Comparison of ENCODE assay signal across 22 mouse cellular contexts in the genomic region with DNA sequence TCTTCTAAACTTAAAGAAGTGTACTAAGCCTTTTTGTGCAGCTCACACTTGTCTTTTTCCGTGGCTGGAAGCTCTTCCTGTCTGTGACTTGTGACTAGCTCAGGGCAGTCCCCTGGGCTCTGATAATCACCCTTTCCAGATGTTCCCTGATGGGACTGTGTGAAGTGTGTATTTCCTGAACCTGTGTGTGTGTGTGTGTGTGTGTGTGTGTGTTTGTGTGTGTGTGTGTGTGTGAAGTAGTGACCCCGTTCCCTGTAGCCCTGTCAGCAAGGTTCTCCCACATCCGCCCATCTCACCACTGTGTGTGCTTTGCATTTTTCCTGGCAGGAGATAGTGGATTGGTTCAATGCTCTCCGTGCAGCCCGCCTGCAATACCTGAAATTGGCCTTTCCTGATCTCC. TPM values are rescaled to one million over a fixed set of nuclear protein-coding genes. Genes with fewer than 3 reads are reported as not detected.
DNase-seq lines count a peak whose midpoint lies in the region; ATAC-seq and TF ChIP-seq lines count a peak whose summit lies in the region.
"Had no signal": no experiment of that assay in that cellular context is flagged by ENCODE, and none has a peak within 500 bp of the region (broad histone marks: within the 10 kb centered on the region; RNA-seq: fewer than 3 reads in every experiment).

No protein-coding gene starts in this region.

- H3K27me3 ChIP-seq in heart, adult 2 months (ENCODE audit: control insufficient read depth, insufficient read depth, low read length) = no peaks in the 10 kb centered on the region
- no peaks in the 10 kb centered on the region for H3K27me3 ChIP-seq in heart, embryonic 11.5 days (ENCODE audit: control insufficient read depth, insufficient read depth, low read length)
- H3K27me3 ChIP-seq in liver, adult 2 months (ENCODE audit: control insufficient read depth, insufficient read depth, low read length) = no peaks in the 10 kb centered on the region
- peaks cover 5% of the 10 kb centered on the region; the same call in 1 of the 2 replicates for H3K27me3 ChIP-seq in liver, embryonic 12.5 days (replicated peaks)
- H3K27me3 ChIP-seq in CH12.LX (replicated peaks) = no peaks in the 10 kb centered on the region
- H3K27me3 ChIP-seq: embryonic facial prominence, embryonic 13.5 days; forebrain, embryonic 13.5 days; heart, embryonic 12.5 days; hindbrain, embryonic 13.5 days had no signal

- dilution Hi-C loops in CH12.LX (cut with MboI; ENCODE audit: extremely low pct_ligation_motif_present, extremely low pct_unique_long_range_greater_than_20kb, low sequenced_read_pairs) = no loop called here

- TF ChIP-seq RAD21 in CH12.LX (IDR thresholded peaks at IDR 0.05; ENCODE audit: low read depth, low read length) = no peak

- ATAC-seq in heart, embryonic 11.5 days (replicated peaks; ENCODE audit: insufficient number of reproducible peaks, low FRiP score, low TSS enrichment) = no peak
- ATAC-seq in liver, embryonic 12.5 days = no peak
- ATAC-seq: forebrain, embryonic 13.5 days; forebrain, postnatal 0 days; hindbrain, postnatal 0 days had no signal

- peaks cover 7% of the 10 kb centered on the region for H3K4me1 ChIP-seq in heart, adult 2 months (ENCODE audit: control insufficient read depth, insufficient read depth, low read length)
- H3K4me1 ChIP-seq in heart, embryonic 11.5 days (ENCODE audit: control insufficient read depth, insufficient read depth, low read length) = no peaks in the 10 kb centered on the region
- peaks cover 43% of the 10 kb centered on the region for H3K4me1 ChIP-seq in liver, adult 2 months (ENCODE audit: control insufficient read depth, insufficient read depth, low read length)
- no peaks in the 10 kb centered on the region for H3K4me1 ChIP-seq in liver, embryonic 12.5 days
- H3K4me1 ChIP-seq in CH12.LX (ENCODE audit: control insufficient read depth in 1 of 2, insufficient read depth in 2 of 2) = peaks cover 38 to 72% of the 10 kb centered on the region in 2 experiments
- H3K4me1 ChIP-seq in brown adipose tissue, adult 24 weeks (ENCODE audit: control insufficient read depth, insufficient read depth, insufficient read length, low read length) = peaks cover 12% of the 10 kb centered on the region; the same call in 1 of the 2 replicates
- H3K4me1 ChIP-seq: embryonic facial prominence, embryonic 13.5 days; forebrain, embryonic 13.5 days; hindbrain, embryonic 13.5 days had no signal

- H3K9me3 ChIP-seq in heart, embryonic 11.5 days (replicated peaks; ENCODE audit: control insufficient read depth, low read length) = no peaks in the 10 kb centered on the region
- no peaks in the 10 kb centered on the region for H3K9me3 ChIP-seq in liver, embryonic 12.5 days (replicated peaks)
- H3K9me3 ChIP-seq in CH12.LX (replicated peaks; ENCODE audit: low read length) = peaks cover 3% of the 10 kb centered on the region
- H3K9me3 ChIP-seq: embryonic facial prominence, embryonic 13.5 days; forebrain, embryonic 13.5 days; heart, embryonic 12.5 days; hindbrain, embryonic 13.5 days had no signal

- H3K27ac ChIP-seq in heart, adult 2 months = no peak overlapping the region; the same call in 1 of the 2 replicates
- no peak overlapping the region for H3K27ac ChIP-seq in heart, embryonic 11.5 days (ENCODE audit: low read depth, low read length)
- peak overlapping the region; percentile 92 for H3K27ac ChIP-seq in liver, adult 2 months (replicated peaks; ENCODE audit: insufficient read depth, low read depth, low read length)
- no peak overlapping the region for H3K27ac ChIP-seq in liver, embryonic 12.5 days
- peak overlapping the region; percentile 28; the same call in 1 of the 2 replicates for H3K27ac ChIP-seq in CH12.LX (ENCODE audit: insufficient read depth, low read depth)
- H3K27ac ChIP-seq in brown adipose tissue, adult 24 weeks (replicated peaks; ENCODE audit: low read depth, low read length) = peak overlapping the region; percentile 80
- H3K27ac ChIP-seq: embryonic facial prominence, embryonic 13.5 days; forebrain, embryonic 13.5 days; hindbrain, embryonic 13.5 days; hindbrain, postnatal 0 days had no signal

- DNase-seq in heart, adult 2 months = no peak
- DNase-seq in liver, adult 2 months (ENCODE audit: extremely low read depth, low read depth, low spot score) = peak; percentile 49
- DNase-seq in CH12.LX (ENCODE audit: extremely low read depth) = peak; percentile 43
- no peak for DNase-seq in thymus, postnatal 10 days (ENCODE audit: low spot score in 2 of 2)
- DNase-seq in right cerebral cortex, postnatal 14 days = no peak
- DNase-seq: adrenal gland, adult 8-10 months; adrenal gland, postnatal 36 days; cerebellum, adult 11-12 months; cerebellum, adult 9-10 months; cerebellum, postnatal 36 days; forebrain, postnatal 0 days; gastrocnemius, postnatal 36 days; heart, adult 18-20 months had no signal

- no peaks in the 10 kb centered on the region for H3K36me3 ChIP-seq in heart, adult 2 months (ENCODE audit: control insufficient read depth, insufficient read depth, low read length)
- no peaks in the 10 kb centered on the region for H3K36me3 ChIP-seq in heart, embryonic 11.5 days (ENCODE audit: control insufficient read depth, insufficient read depth, low read length)
- H3K36me3 ChIP-seq in liver, adult 2 months (ENCODE audit: control insufficient read depth, insufficient read depth, low read length) = peaks cover 38% of the 10 kb centered on the region
- no peaks in the 10 kb centered on the region; the same call in 1 of the 2 replicates for H3K36me3 ChIP-seq in liver, embryonic 12.5 days
- peaks cover 0 to 14% of the 10 kb centered on the region in 2 experiments for H3K36me3 ChIP-seq in CH12.LX (replicated peaks in 1 of 2; ENCODE audit: control insufficient read depth in 1 of 2, insufficient read depth in 1 of 2, low read length in 1 of 2)
- H3K36me3 ChIP-seq: embryonic facial prominence, embryonic 13.5 days; heart, embryonic 12.5 days; hindbrain, embryonic 13.5 days had no signal

- no peaks in the 10 kb centered on the region for H3K79me2 ChIP-seq in heart, adult 2 months (replicated peaks; ENCODE audit: control insufficient read depth, insufficient read depth, low read length)
- no peaks in the 10 kb centered on the region for H3K79me2 ChIP-seq in liver, adult 2 months (ENCODE audit: control insufficient read depth, insufficient read depth, low read length)
- H3K79me2 ChIP-seq in CH12.LX (replicated peaks; ENCODE audit: control insufficient read depth, extremely low read depth, insufficient read depth, poor library complexity, severe bottlenecking) = no peaks in the 10 kb centered on the region

- no peak overlapping the region for H3K4me2 ChIP-seq in heart, embryonic 11.5 days
- no peak overlapping the region for H3K4me2 ChIP-seq in liver, embryonic 12.5 days
- no peak overlapping the region for H3K4me2 ChIP-seq in CH12.LX (ENCODE audit: insufficient read depth, low read depth, poor library complexity, severe bottlenecking)
- H3K4me2 ChIP-seq: embryonic facial prominence, embryonic 13.5 days; forebrain, embryonic 13.5 days; heart, embryonic 12.5 days; hindbrain, embryonic 13.5 days had no signal

- no peak overlapping the region for H3K9ac ChIP-seq in heart, adult 2 months (ENCODE audit: low read depth, low read length)
- no peak overlapping the region for H3K9ac ChIP-seq in heart, embryonic 11.5 days (ENCODE audit: low read depth, low read length)
- no peak overlapping the region; the same call in 1 of the 2 replicates for H3K9ac ChIP-seq in liver, adult 2 months (ENCODE audit: low read depth, low read length)
- H3K9ac ChIP-seq in liver, embryonic 12.5 days = no peak overlapping the region
- no peak overlapping the region for H3K9ac ChIP-seq in CH12.LX (ENCODE audit: insufficient read depth, low read depth)
- H3K9ac ChIP-seq: embryonic facial prominence, embryonic 13.5 days; forebrain, embryonic 13.5 days; forebrain, postnatal 0 days; heart, embryonic 12.5 days; hindbrain, embryonic 13.5 days had no signal

- WGBS in heart, adult 2 months = 38% methylated on average over 5 of the region's 5 CpGs
- 61% methylated on average over 5 of the region's 5 CpGs for WGBS in heart, embryonic 11.5 days (ENCODE audit: insufficient replicate concordance)
- WGBS in liver, adult 2 months = 21% methylated on average over 5 of the region's 5 CpGs
- WGBS in liver, embryonic 12.5 days (ENCODE audit: insufficient replicate concordance) = 40% methylated on average over 5 of the region's 5 CpGs

- H3K4me3 ChIP-seq in heart, adult 2 months = no peak overlapping the region
- no peak overlapping the region for H3K4me3 ChIP-seq in heart, embryonic 11.5 days (ENCODE audit: low read depth, low read length)
- H3K4me3 ChIP-seq in liver, adult 2 months (ENCODE audit: insufficient read depth, low read depth, low read length) = no peak overlapping the region
- H3K4me3 ChIP-seq in liver, embryonic 12.5 days = no peak overlapping the region
- H3K4me3 ChIP-seq in CH12.LX (replicated peaks in 1 of 3; ENCODE audit: low read depth in 2 of 3, low read length in 2 of 3, poor library complexity in 1 of 3) = peak overlapping the region in 1 of 3 experiments; percentile 26
- H3K4me3 ChIP-seq in brown adipose tissue, adult 24 weeks (ENCODE audit: insufficient read depth, low read depth, low read length) = no peak overlapping the region
- H3K4me3 ChIP-seq: embryonic facial prominence, embryonic 13.5 days; forebrain, embryonic 13.5 days; heart, embryonic 12.5 days; hindbrain, embryonic 13.5 days had no signal

- intact Hi-C loops in heart, adult 2 months (cut with DNase I) = no loop called here

- no peak for TF ChIP-seq POLR2A in heart, adult 2 months (IDR thresholded peaks at IDR 0.05; ENCODE audit: insufficient read depth, low read depth, low read length)
- no peak for TF ChIP-seq POLR2A in liver, adult 2 months (IDR thresholded peaks at IDR 0.05; ENCODE audit: extremely low read depth, insufficient read depth, low read length)
- no peak for TF ChIP-seq POLR2A in CH12.LX (IDR thresholded peaks at IDR 0.05; ENCODE audit: low read depth, low read length)

- in situ Hi-C loops in CH12.LX (cut with MboI; ENCODE audit: low pct_ligation_motif_present, low pct_unique_long_range_greater_than_20kb, low sequenced_read_pairs) = no loop called here

- no peak for TF ChIP-seq CTCF in heart, adult 2 months (IDR thresholded peaks at IDR 0.05)
- TF ChIP-seq CTCF in liver, adult 2 months (IDR thresholded peaks at IDR 0.05; ENCODE audit: low read depth, low read length) = no peak
- no peak for TF ChIP-seq CTCF in CH12.LX (conservative IDR thresholded peaks at IDR 0.05 in 1 of 2, IDR thresholded peaks at IDR 0.05 in 1 of 2; ENCODE audit: low read depth in 2 of 2, low read length in 2 of 2)

- TF ChIP-seq EP300 in heart, adult 2 months (IDR thresholded peaks at IDR 0.05; ENCODE audit: insufficient read depth, low read depth, low read length) = 0 out of 2 replicates have a peak, but pooled peaks have one; percentile 33
- 0 out of 2 replicates have a peak, but pooled peaks have one; percentile 5 for TF ChIP-seq EP300 in CH12.LX (IDR thresholded peaks at IDR 0.05; ENCODE audit: low read length)

RNA-seq across cellular contexts. Expression of gene Rnf135, which starts 13.3 kb away (rescaled TPM):
- 1 to 10 TPM; 4.4 to 4.6 TPM for total RNA-seq in heart, adult 2 months (2021)
- polyA plus RNA-seq in heart, adult 2 months (2012; rRNA removed) = 5.4 and 6.3 TPM in 2 replicates
- 6.1 and 8.3 TPM in 2 replicates for polyA plus RNA-seq in heart, embryonic 11.5 days (2014; fragmentation: Nextera tagmentation; extraction: Ambion mirVana)
- 6.1 and 6.6 TPM in 2 replicates for total RNA-seq in liver, adult 2 months (2014; rRNA removed)
- 9.4 and 11.0 TPM in 2 replicates for polyA plus RNA-seq in liver, adult 2 months (2012; rRNA removed)
- 4.2 and 5.0 TPM in 2 replicates for polyA plus RNA-seq in liver, embryonic 12.5 days (2016; fragmentation: Nextera tagmentation; extraction: Ambion mirVana)
- 11.7 and 12.4 TPM in 2 replicates for total RNA-seq in CH12.LX (2012; rRNA removed)
- total RNA-seq in CH12.LX (2014; rRNA removed) = 10.9 and 11.1 TPM in 2 replicates
- 9.6 and 11.3 TPM in 2 replicates for polyA plus RNA-seq in CH12.LX (2012; ENCODE audit: insufficient read length, low read depth)
- 4.2 and 4.3 TPM in 2 replicates for polyA plus RNA-seq in brown adipose tissue, adult 24 weeks (2012; ENCODE audit: insufficient read depth, insufficient read length, missing spikeins)

RNA-seq across cellular contexts. Expression of gene Adap2, which starts 16.4 kb away (rescaled TPM):
- total RNA-seq in heart, adult 2 months (2021) = 10 to 100 TPM; 10.5 to 11.0 TPM
- polyA plus RNA-seq in heart, adult 2 months (2012; rRNA removed) = 5.5 and 8.1 TPM in 2 replicates
- 0.39 and 0.73 TPM in 2 replicates for polyA plus RNA-seq in heart, embryonic 11.5 days (2014; fragmentation: Nextera tagmentation; extraction: Ambion mirVana)
- total RNA-seq in liver, adult 2 months (2014; rRNA removed) = 32.1 and 33.4 TPM in 2 replicates
- 23.6 and 27.3 TPM in 2 replicates for polyA plus RNA-seq in liver, adult 2 months (2012; rRNA removed)
- 2.7 and 2.8 TPM in 2 replicates for polyA plus RNA-seq in liver, embryonic 12.5 days (2016; fragmentation: Nextera tagmentation; extraction: Ambion mirVana)
- total RNA-seq in CH12.LX (2012; rRNA removed) (not detected in 2 replicates), CH12.LX (2014; rRNA removed) (0.12 TPM in 1 of 2 replicates, not detected in the other)
- polyA plus RNA-seq in CH12.LX (2012; ENCODE audit: insufficient read length, low read depth) = 0.49 and 0.86 TPM in 2 replicates
- polyA plus RNA-seq in brown adipose tissue, adult 24 weeks (2012; ENCODE audit: insufficient read depth, insufficient read length, missing spikeins) = 2.9 and 5.8 TPM in 2 replicates
- total RNA-seq: hematopoietic stem cell, adult 5-6 weeks had no signal

RNA-seq across cellular contexts. Expression of gene Tefm, which starts 28.4 kb away (rescaled TPM):
- 10 to 100 TPM; 24.4 to 28.7 TPM for total RNA-seq in heart, adult 2 months (2021)
- 14.7 and 21.3 TPM in 2 replicates for polyA plus RNA-seq in heart, adult 2 months (2012; rRNA removed)
- 28.2 and 31.5 TPM in 2 replicates for polyA plus RNA-seq in heart, embryonic 11.5 days (2014; fragmentation: Nextera tagmentation; extraction: Ambion mirVana)
- 20.5 and 21.6 TPM in 2 replicates for total RNA-seq in liver, adult 2 months (2014; rRNA removed)
- polyA plus RNA-seq in liver, adult 2 months (2012; rRNA removed) = 5.0 and 5.3 TPM in 2 replicates
- 18.2 and 22.4 TPM in 2 replicates for polyA plus RNA-seq in liver, embryonic 12.5 days (2016; fragmentation: Nextera tagmentation; extraction: Ambion mirVana)
- total RNA-seq in CH12.LX (2012; rRNA removed) (34.4 and 36.6 TPM in 2 replicates), CH12.LX (2014; rRNA removed) (70.2 and 76.1 TPM in 2 replicates)
- 42.1 and 43.9 TPM in 2 replicates for polyA plus RNA-seq in CH12.LX (2012; ENCODE audit: insufficient read length, low read depth)
- polyA plus RNA-seq in brown adipose tissue, adult 24 weeks (2012; ENCODE audit: insufficient read depth, insufficient read length, missing spikeins) = 35.2 and 39.9 TPM in 2 replicates

RNA-seq across cellular contexts. Expression of gene Rhot1, which starts 38.5 kb away (rescaled TPM):
- total RNA-seq in heart, adult 2 months (2021) = 10 to 100 TPM; 57.2 to 60.7 TPM
- 38.7 and 69.5 TPM in 2 replicates for polyA plus RNA-seq in heart, adult 2 months (2012; rRNA removed)
- polyA plus RNA-seq in heart, embryonic 11.5 days (2014; fragmentation: Nextera tagmentation; extraction: Ambion mirVana) = 65.2 and 68.7 TPM in 2 replicates
- 32.1 and 37.1 TPM in 2 replicates for total RNA-seq in liver, adult 2 months (2014; rRNA removed)
- 8.4 and 8.9 TPM in 2 replicates for polyA plus RNA-seq in liver, adult 2 months (2012; rRNA removed)
- polyA plus RNA-seq in liver, embryonic 12.5 days (2016; fragmentation: Nextera tagmentation; extraction: Ambion mirVana) = 36.7 and 36.9 TPM in 2 replicates
- total RNA-seq in CH12.LX (2012; rRNA removed) (33.1 and 36.3 TPM in 2 replicates), CH12.LX (2014; rRNA removed) (73.3 and 83.5 TPM in 2 replicates)
- 55.3 and 61.0 TPM in 2 replicates for polyA plus RNA-seq in CH12.LX (2012; ENCODE audit: insufficient read length, low read depth)
- 40.7 and 54.8 TPM in 2 replicates for polyA plus RNA-seq in brown adipose tissue, adult 24 weeks (2012; ENCODE audit: insufficient read depth, insufficient read length, missing spikeins)

Comparison
In these comparisons a context has a peak if more than half of its experiments do, and no peak if none do; other contexts are left out.
1. H3K27ac ChIP-seq: peak in liver, adult 2 months (single experiment), CH12.LX (single experiment) and brown adipose tissue, adult 24 weeks (single experiment); none in heart, adult 2 months (single experiment), heart, embryonic 11.5 days (single experiment) and liver, embryonic 12.5 days (single experiment).
2. DNase-seq: peak in liver, adult 2 months (single experiment) and CH12.LX (single experiment); none in heart, adult 2 months (0 of 2), thymus, postnatal 10 days (0 of 2) and right cerebral cortex, postnatal 14 days (single experiment).